Mouse (Mus musculus): ENCODE results near the gene Tmsb4x. TPM values are rescaled to one million over a fixed set of nuclear protein-coding genes. Genes with fewer than 3 reads are reported as not detected.

Gene Tmsb4x
- polyA plus RNA-seq (2012; rRNA removed) (823 and 1,445 TPM in 2 replicates), polyA plus RNA-seq (2014; fragmentation: Nextera tagmentation; extraction: Ambion mirVana) (2,522 and 2,721 TPM in 2 replicates)

DNA sequence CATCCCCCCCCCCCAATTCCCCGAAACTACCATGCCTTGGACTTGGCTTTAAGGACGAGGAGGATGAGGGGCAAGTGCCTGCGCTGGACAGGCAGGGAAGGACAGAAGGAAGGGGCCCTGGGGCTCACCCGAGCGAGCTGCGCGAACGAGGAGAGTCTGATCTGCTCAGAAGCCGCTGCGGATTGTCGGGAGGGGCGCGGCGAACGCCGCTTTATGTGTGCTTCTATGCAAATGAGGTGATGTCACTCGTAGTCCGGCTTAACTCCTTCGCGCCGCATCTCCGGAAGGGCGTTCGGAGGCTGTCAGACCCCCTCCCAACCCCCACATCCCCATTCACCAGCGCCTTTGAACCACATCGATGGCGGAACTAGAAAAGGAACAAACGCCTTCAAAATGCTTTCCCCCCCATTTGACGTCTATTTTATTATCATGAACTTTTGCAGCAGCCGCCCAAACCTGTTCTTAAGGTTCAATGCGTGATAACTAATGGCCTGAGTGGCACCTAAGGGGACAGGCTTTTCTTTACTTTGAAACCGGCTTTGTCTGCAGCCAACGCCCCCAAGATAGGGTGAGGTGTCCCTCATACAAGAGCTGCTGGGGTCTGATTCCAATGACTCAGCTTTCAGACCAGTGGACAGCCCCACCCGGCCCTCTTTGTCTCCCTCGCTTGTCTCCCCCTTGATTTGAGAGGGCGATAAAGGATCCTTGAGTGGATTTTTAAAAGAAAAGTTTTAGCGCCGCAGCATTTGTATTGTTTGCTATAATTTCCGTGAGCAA lies at the start of gene Tmsb4x:
Tmsb4x (minus strand) TSS at position 338 of the 777 bp plus-strand sequence.
- no peaks in the 10 kb centered on the region for H3K9me3 ChIP-seq (ENCODE audit: control insufficient read depth, low read length)
- peak; percentile 95; the same call in 1 of the 2 replicates for TF ChIP-seq POLR2A (IDR thresholded peaks at IDR 0.05; ENCODE audit: borderline replicate concordance, extremely low read depth, insufficient read depth, insufficient read length)

DNA sequence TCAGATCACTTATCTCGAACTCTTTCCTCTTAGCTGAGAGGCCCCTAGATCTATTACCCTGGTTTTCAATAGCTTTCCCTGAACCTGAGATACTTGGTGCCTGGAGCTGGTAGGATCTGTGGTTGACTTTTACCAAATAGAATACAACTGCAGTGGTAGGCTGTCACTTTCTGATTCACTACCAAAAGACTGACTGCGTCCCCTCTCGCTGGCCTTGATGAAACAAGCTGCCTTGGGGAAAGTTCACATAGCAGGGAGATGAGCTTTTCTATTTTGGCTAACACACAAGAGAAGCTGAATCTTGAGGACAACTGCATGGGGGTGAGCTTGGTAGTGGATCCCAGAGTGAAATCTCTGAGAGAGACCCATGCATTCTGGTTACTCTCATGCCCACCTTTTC lies 32.6 kb upstream of the Tmsb4x start:
- DNase-seq (ENCODE audit: low spot score) = no peak
- Histone ChIP-seq H3K4me1 (ENCODE audit: control insufficient read depth, insufficient read depth, low read length) (no peaks in the 10 kb centered on the region), H3K36me3 (ENCODE audit: control insufficient read depth, insufficient read depth, low read length) (no peaks in the 10 kb centered on the region), H3K4me2 (replicated peaks; ENCODE audit: low read depth, low read length, severe bottlenecking) (no peak overlapping the region), H3K27ac (replicated peaks; ENCODE audit: low read depth, low read length) (no peak overlapping the region), H3K9ac (ENCODE audit: low read depth, low read length, severe bottlenecking) (no peak overlapping the region), H3K4me3 (replicated peaks; ENCODE audit: low read length) (no peak overlapping the region), H3K27me3 (ENCODE audit: control insufficient read depth, insufficient read depth, low read length) (no peaks in the 10 kb centered on the region), H3K9me3 (ENCODE audit: control insufficient read depth, low read length) (no peaks in the 10 kb centered on the region)
- WGBS = 96% methylated on average over 3 of the region's 3 CpGs
- no peak for TF ChIP-seq POLR2A (IDR thresholded peaks at IDR 0.05; ENCODE audit: borderline replicate concordance, extremely low read depth, insufficient read depth, insufficient read length)
- ATAC-seq (ENCODE audit: low FRiP score, low read depth) = no peak

More for the DNA sequence above, at the start of gene Tmsb4x:
- Histone ChIP-seq H3K4me2 (replicated peaks; ENCODE audit: low read depth, low read length, severe bottlenecking) (peak within 1 kb of the TSS; percentile 49), H3K36me3 (ENCODE audit: control insufficient read depth, insufficient read depth, low read length) (peaks cover 7% of the 10 kb centered on the region; the same call in 1 of the 2 replicates), H3K27me3 (ENCODE audit: control insufficient read depth, insufficient read depth, low read length) (peaks cover 15% of the 10 kb centered on the region; the same call in 1 of the 2 replicates), H3K4me1 (ENCODE audit: control insufficient read depth, insufficient read depth, low read length) (no peaks in the 10 kb centered on the region), H3K4me3 (replicated peaks; ENCODE audit: low read length) (peak within 1 kb of the TSS; percentile 52), H3K9ac (ENCODE audit: low read depth, low read length, severe bottlenecking) (peak within 1 kb of the TSS; percentile 70), H3K27ac (replicated peaks; ENCODE audit: low read depth, low read length) (peak within 1 kb of the TSS; percentile 77)
- peak; percentile 78 for DNase-seq (ENCODE audit: low spot score)
- WGBS = 24% methylated on average over 39 of the region's 39 CpGs
- peak; percentile 86 for ATAC-seq (ENCODE audit: low FRiP score, low read depth)

DNA sequence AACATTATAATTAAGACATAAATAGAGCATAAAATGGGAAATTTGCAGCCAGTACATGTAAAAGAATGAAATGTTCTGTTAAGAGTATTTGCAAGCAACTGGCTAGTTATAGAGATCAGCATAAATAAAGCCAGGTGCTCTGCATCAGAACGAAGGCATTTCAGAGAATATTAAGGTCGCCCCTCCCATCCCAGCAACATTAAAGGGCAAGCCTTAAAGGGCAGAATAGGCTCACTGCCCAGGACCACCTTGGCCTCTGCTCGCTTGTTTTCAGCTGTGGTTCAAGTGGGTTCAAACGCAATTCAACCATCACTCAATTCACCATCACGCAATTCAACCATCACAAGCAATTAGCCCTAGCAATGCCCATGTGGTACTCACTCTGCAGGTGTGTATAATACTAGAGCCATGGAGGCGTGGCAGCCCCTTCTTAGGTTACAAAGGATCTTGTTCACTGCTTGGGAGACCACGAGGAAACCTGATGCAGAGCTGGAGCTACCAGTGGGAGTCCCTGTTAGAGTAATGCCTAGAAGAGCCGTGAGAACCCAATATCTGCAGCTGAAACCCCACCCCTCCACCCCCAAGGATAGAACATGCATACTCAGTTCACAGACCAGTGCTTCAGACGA lies 30.3 kb upstream of the Tmsb4x start:
- Histone ChIP-seq H3K9me3 (ENCODE audit: control insufficient read depth, low read length) (no peaks in the 10 kb centered on the region), H3K9ac (ENCODE audit: low read depth, low read length, severe bottlenecking) (no peak overlapping the region), H3K4me2 (replicated peaks; ENCODE audit: low read depth, low read length, severe bottlenecking) (no peak overlapping the region), H3K27me3 (ENCODE audit: control insufficient read depth, insufficient read depth, low read length) (no peaks in the 10 kb centered on the region), H3K4me1 (ENCODE audit: control insufficient read depth, insufficient read depth, low read length) (no peaks in the 10 kb centered on the region), H3K27ac (replicated peaks; ENCODE audit: low read depth, low read length) (no peak overlapping the region), H3K4me3 (replicated peaks; ENCODE audit: low read length) (no peak overlapping the region), H3K36me3 (ENCODE audit: control insufficient read depth, insufficient read depth, low read length) (no peaks in the 10 kb centered on the region)
- no peak for DNase-seq (ENCODE audit: low spot score)
- WGBS = 33% methylated on average over 9 of the region's 9 CpGs
- TF ChIP-seq POLR2A (IDR thresholded peaks at IDR 0.05; ENCODE audit: borderline replicate concordance, extremely low read depth, insufficient read depth, insufficient read length) = no peak
- ATAC-seq (ENCODE audit: low FRiP score, low read depth) = no peak

DNA sequence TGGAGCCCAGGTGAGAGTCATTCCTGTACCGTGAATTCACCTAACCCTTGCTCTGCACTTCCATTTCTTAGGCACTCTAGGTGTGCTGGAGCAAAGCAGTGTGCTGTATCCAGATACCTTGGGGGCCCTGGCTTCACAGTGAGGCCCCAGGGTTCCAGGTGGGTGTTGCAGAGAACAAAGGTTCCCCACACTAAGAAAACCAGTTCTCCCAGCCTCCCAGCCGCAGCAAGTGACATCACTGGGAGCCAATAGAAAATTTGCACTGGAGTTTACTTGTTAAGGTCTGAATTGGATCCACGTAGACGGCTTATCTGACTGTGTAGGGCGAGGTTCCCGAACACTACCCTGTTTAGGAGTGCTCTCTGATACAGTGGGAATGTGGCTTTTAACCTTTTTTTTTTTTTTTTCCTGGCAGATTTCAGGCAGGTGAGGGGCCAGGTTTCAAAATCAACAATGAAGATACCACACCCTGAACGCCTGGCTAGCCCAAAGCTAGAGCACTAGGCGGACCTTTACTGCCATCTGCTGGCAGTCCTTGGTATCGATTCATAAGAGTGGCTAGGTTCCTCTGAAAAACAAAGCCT lies 24.1 kb upstream of the Tmsb4x start:
- no peak overlapping the region for H3K9ac ChIP-seq (ENCODE audit: low read depth, low read length, severe bottlenecking)
- no peaks in the 10 kb centered on the region for H3K36me3 ChIP-seq (ENCODE audit: control insufficient read depth, insufficient read depth, low read length)
- no peak for TF ChIP-seq POLR2A (IDR thresholded peaks at IDR 0.05; ENCODE audit: borderline replicate concordance, extremely low read depth, insufficient read depth, insufficient read length)
- ATAC-seq (ENCODE audit: low FRiP score, low read depth) (peak; percentile 74), DNase-seq (ENCODE audit: low spot score) (peak; percentile 79)
- H3K4me1 ChIP-seq (ENCODE audit: control insufficient read depth, insufficient read depth, low read length) = no peaks in the 10 kb centered on the region
- WGBS = 30% methylated on average over 9 of the region's 9 CpGs
- H3K4me2 ChIP-seq (replicated peaks; ENCODE audit: low read depth, low read length, severe bottlenecking) = peak overlapping the region; percentile 16
- H3K9me3 ChIP-seq (ENCODE audit: control insufficient read depth, low read length) = no peaks in the 10 kb centered on the region
- H3K4me3 ChIP-seq (replicated peaks; ENCODE audit: low read length) = no peak overlapping the region
- H3K27me3 ChIP-seq (ENCODE audit: control insufficient read depth, insufficient read depth, low read length) = no peaks in the 10 kb centered on the region
- no peak overlapping the region for H3K27ac ChIP-seq (replicated peaks; ENCODE audit: low read depth, low read length)

DNA sequence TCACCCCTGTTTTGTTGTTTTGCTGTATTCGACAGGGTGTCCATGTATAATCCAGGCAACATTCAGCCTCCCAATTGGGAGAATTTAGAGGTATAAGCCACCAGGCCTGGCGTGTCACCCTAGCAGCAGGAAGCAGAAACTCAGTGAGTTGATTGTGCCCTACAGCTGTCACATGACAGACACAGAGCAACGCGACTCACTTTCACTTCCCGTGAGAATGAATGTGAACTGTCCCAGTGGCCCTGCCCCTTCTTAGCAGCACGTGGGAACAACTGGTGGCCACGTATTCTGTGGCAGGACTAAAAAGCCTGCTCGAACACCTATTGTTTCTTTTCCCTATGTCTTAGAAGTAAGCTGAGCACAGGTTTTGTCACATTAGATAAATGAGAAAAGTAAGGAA lies 22.0 kb upstream of the Tmsb4x start:
- no peak for ATAC-seq (ENCODE audit: low FRiP score, low read depth)
- no peak for DNase-seq (ENCODE audit: low spot score)
- no peak for TF ChIP-seq POLR2A (IDR thresholded peaks at IDR 0.05; ENCODE audit: borderline replicate concordance, extremely low read depth, insufficient read depth, insufficient read length)

More for the DNA sequence above, 22.0 kb upstream of the Tmsb4x start:
- H3K36me3 ChIP-seq (ENCODE audit: control insufficient read depth, insufficient read depth, low read length) = no peaks in the 10 kb centered on the region
- H3K9ac ChIP-seq (ENCODE audit: low read depth, low read length, severe bottlenecking) = no peak overlapping the region
- no peaks in the 10 kb centered on the region for H3K4me1 ChIP-seq (ENCODE audit: control insufficient read depth, insufficient read depth, low read length)
- 64% methylated on average over 8 of the region's 8 CpGs for WGBS
- no peak overlapping the region for H3K4me2 ChIP-seq (replicated peaks; ENCODE audit: low read depth, low read length, severe bottlenecking)
- no peaks in the 10 kb centered on the region for H3K27me3 ChIP-seq (ENCODE audit: control insufficient read depth, insufficient read depth, low read length)
- H3K9me3 ChIP-seq (ENCODE audit: control insufficient read depth, low read length) = no peaks in the 10 kb centered on the region
- no peak overlapping the region for H3K4me3 ChIP-seq (replicated peaks; ENCODE audit: low read length)
- H3K27ac ChIP-seq (replicated peaks; ENCODE audit: low read depth, low read length) = no peak overlapping the region
